Mouse (Mus musculus): ENCODE measurements around the gene Ccdc34.

Gene Ccdc34

GRCm38 (mm10) chr2:110210508-110211496 lies 193.2 kb downstream of the Ccdc34 start:
- DNase-seq (ENCODE audit: extremely low read depth, low read depth): no peak

- DNase-seq (ENCODE audit: extremely low read depth, low read depth): no peak
Observed at GRCm38 (mm10) chr2:110214278-110214677, 196.7 kb downstream of the Ccdc34 start.

GRCm38 (mm10) chr2:110214991-110215684 lies 197.5 kb downstream of the Ccdc34 start:
- no peak for DNase-seq (ENCODE audit: extremely low read depth, low read depth)

- DNase-seq (ENCODE audit: extremely low read depth, low read depth): no peak
Observed at GRCm38 (mm10) chr2:110215685-110216058, 198.1 kb downstream of the Ccdc34 start.

- DNase-seq (ENCODE audit: extremely low read depth, low read depth): no peak
Observed at GRCm38 (mm10) chr2:110220492-110220891, 202.9 kb downstream of the Ccdc34 start.

GRCm38 (mm10) chr2:110222793-110223192 lies 205.2 kb downstream of the Ccdc34 start:
- no peak for DNase-seq (ENCODE audit: extremely low read depth, low read depth)

Data from MEL-GATA-1-ER (cell line).